Mouse (Mus musculus): ENCODE results near the gene Cdk19. TPM values are rescaled to one million over a fixed set of nuclear protein-coding genes. Genes with fewer than 3 reads are reported as not detected.

Gene Cdk19
- polyA plus RNA-seq, 1 experiment from 2014 or later = 15.7 TPM

- H3K4me1 ChIP-seq (ENCODE audit: control insufficient read depth, insufficient read depth, low read length) = peaks cover 14% of the 10 kb centered on the region
- no peak overlapping the region for H3K27ac ChIP-seq (ENCODE audit: low read depth, low read length)
- 48% methylated on average over 5 of the region's 5 CpGs for whole genome bisulfite sequencing
- no peak for ATAC-seq (ENCODE audit: low read depth)
- H3K4me3 ChIP-seq (ENCODE audit: low read depth, low read length) = no peak overlapping the region
- H3K36me3 ChIP-seq (ENCODE audit: control insufficient read depth, insufficient read depth, low read length) = no peaks in the 10 kb centered on the region
- no peak overlapping the region for H3K9ac ChIP-seq (replicated peaks; ENCODE audit: low read depth, low read length)
- H3K4me2 ChIP-seq (ENCODE audit: low read depth, low read length) = no peak overlapping the region
- no peaks in the 10 kb centered on the region for H3K9me3 ChIP-seq (ENCODE audit: control insufficient read depth, low read length)
- H3K27me3 ChIP-seq (ENCODE audit: control insufficient read depth, insufficient read depth, low read length) = no peaks in the 10 kb centered on the region
Observed at GRCm38 (mm10) chr10:40447921-40448320, 108.6 kb downstream of the Cdk19 start.

GRCm38 (mm10) chr10:40448444-40448843, 109.1 kb downstream of the Cdk19 start:
- H3K27me3 ChIP-seq (ENCODE audit: control insufficient read depth, insufficient read depth, low read length) = no peaks in the 10 kb centered on the region
- H3K4me2 ChIP-seq (ENCODE audit: low read depth, low read length) = no peak overlapping the region
- 84% methylated on average over 3 of the region's 3 CpGs for WGBS
- no peak overlapping the region for H3K27ac ChIP-seq (ENCODE audit: low read depth, low read length)
- peaks cover 14% of the 10 kb centered on the region for H3K4me1 ChIP-seq (ENCODE audit: control insufficient read depth, insufficient read depth, low read length)
- no peak overlapping the region for H3K4me3 ChIP-seq (ENCODE audit: low read depth, low read length)
- no peaks in the 10 kb centered on the region for H3K9me3 ChIP-seq (ENCODE audit: control insufficient read depth, low read length)
- H3K36me3 ChIP-seq (ENCODE audit: control insufficient read depth, insufficient read depth, low read length) = no peaks in the 10 kb centered on the region
- no peak for ATAC-seq (ENCODE audit: low read depth)
- no peak overlapping the region for H3K9ac ChIP-seq (replicated peaks; ENCODE audit: low read depth, low read length)

- whole genome bisulfite sequencing = 89% methylated on average over 6 of the region's 6 CpGs
- Histone ChIP-seq H3K9ac (replicated peaks; ENCODE audit: low read depth, low read length) (no peak overlapping the region), H3K36me3 (ENCODE audit: control insufficient read depth, insufficient read depth, low read length) (no peaks in the 10 kb centered on the region), H3K4me3 (ENCODE audit: low read depth, low read length) (no peak overlapping the region), H3K4me2 (ENCODE audit: low read depth, low read length) (no peak overlapping the region), H3K27ac (ENCODE audit: low read depth, low read length) (no peak overlapping the region), H3K9me3 (ENCODE audit: control insufficient read depth, low read length) (no peaks in the 10 kb centered on the region), H3K27me3 (ENCODE audit: control insufficient read depth, insufficient read depth, low read length) (no peaks in the 10 kb centered on the region), H3K4me1 (ENCODE audit: control insufficient read depth, insufficient read depth, low read length) (peaks cover 14% of the 10 kb centered on the region)
- ATAC-seq (ENCODE audit: low read depth) = no peak
Observed at GRCm38 (mm10) chr10:40449571-40449970, 110.2 kb downstream of the Cdk19 start.

- H3K4me3 ChIP-seq (ENCODE audit: low read depth, low read length) = no peak overlapping the region
- no peaks in the 10 kb centered on the region for H3K36me3 ChIP-seq (ENCODE audit: control insufficient read depth, insufficient read depth, low read length)
- peaks cover 14% of the 10 kb centered on the region for H3K4me1 ChIP-seq (ENCODE audit: control insufficient read depth, insufficient read depth, low read length)
- WGBS = 96% methylated on average over 4 of the region's 4 CpGs
- no peak overlapping the region for H3K9ac ChIP-seq (replicated peaks; ENCODE audit: low read depth, low read length)
- ATAC-seq (ENCODE audit: low read depth) = no peak
- H3K4me2 ChIP-seq (ENCODE audit: low read depth, low read length) = no peak overlapping the region
- no peak overlapping the region for H3K27ac ChIP-seq (ENCODE audit: low read depth, low read length)
- no peaks in the 10 kb centered on the region for H3K9me3 ChIP-seq (ENCODE audit: control insufficient read depth, low read length)
- no peaks in the 10 kb centered on the region for H3K27me3 ChIP-seq (ENCODE audit: control insufficient read depth, insufficient read depth, low read length)
Observed at GRCm38 (mm10) chr10:40450171-40450570, 110.8 kb downstream of the Cdk19 start.

- Histone ChIP-seq H3K27ac (ENCODE audit: low read depth, low read length) (no peak overlapping the region), H3K4me1 (ENCODE audit: control insufficient read depth, insufficient read depth, low read length) (no peaks in the 10 kb centered on the region), H3K9me3 (ENCODE audit: control insufficient read depth, low read length) (no peaks in the 10 kb centered on the region), H3K4me2 (ENCODE audit: low read depth, low read length) (no peak overlapping the region), H3K9ac (replicated peaks; ENCODE audit: low read depth, low read length) (no peak overlapping the region), H3K4me3 (ENCODE audit: low read depth, low read length) (no peak overlapping the region), H3K36me3 (ENCODE audit: control insufficient read depth, insufficient read depth, low read length) (no peaks in the 10 kb centered on the region), H3K27me3 (ENCODE audit: control insufficient read depth, insufficient read depth, low read length) (no peaks in the 10 kb centered on the region)
- 87% methylated on average over 1 of the region's 1 CpGs for WGBS
- ATAC-seq (ENCODE audit: low read depth) = no peak
Observed at GRCm38 (mm10) chr10:40457116-40457515, 117.8 kb downstream of the Cdk19 start.

GRCm38 (mm10) chr10:40459141-40459540, 119.8 kb downstream of the Cdk19 start:
- ATAC-seq (ENCODE audit: low read depth) = no peak
- Histone ChIP-seq H3K4me1 (ENCODE audit: control insufficient read depth, insufficient read depth, low read length) (no peaks in the 10 kb centered on the region), H3K36me3 (ENCODE audit: control insufficient read depth, insufficient read depth, low read length) (no peaks in the 10 kb centered on the region), H3K4me2 (ENCODE audit: low read depth, low read length) (no peak overlapping the region), H3K4me3 (ENCODE audit: low read depth, low read length) (no peak overlapping the region), H3K27ac (ENCODE audit: low read depth, low read length) (no peak overlapping the region), H3K9ac (replicated peaks; ENCODE audit: low read depth, low read length) (no peak overlapping the region), H3K27me3 (ENCODE audit: control insufficient read depth, insufficient read depth, low read length) (no peaks in the 10 kb centered on the region), H3K9me3 (ENCODE audit: control insufficient read depth, low read length) (no peaks in the 10 kb centered on the region)
- 95% methylated on average over 17 of the region's 17 CpGs for WGBS

GRCm38 (mm10) chr10:40461362-40461761, 122.0 kb downstream of the Cdk19 start:
- Histone ChIP-seq H3K4me2 (ENCODE audit: low read depth, low read length) (no peak overlapping the region), H3K27me3 (ENCODE audit: control insufficient read depth, insufficient read depth, low read length) (no peaks in the 10 kb centered on the region), H3K9me3 (ENCODE audit: control insufficient read depth, low read length) (no peaks in the 10 kb centered on the region), H3K4me1 (ENCODE audit: control insufficient read depth, insufficient read depth, low read length) (no peaks in the 10 kb centered on the region), H3K4me3 (ENCODE audit: low read depth, low read length) (no peak overlapping the region), H3K9ac (replicated peaks; ENCODE audit: low read depth, low read length) (no peak overlapping the region), H3K36me3 (ENCODE audit: control insufficient read depth, insufficient read depth, low read length) (no peaks in the 10 kb centered on the region), H3K27ac (ENCODE audit: low read depth, low read length) (no peak overlapping the region)
- 94% methylated on average over 6 of the region's 6 CpGs for WGBS
- no peak for ATAC-seq (ENCODE audit: low read depth)

- Histone ChIP-seq H3K27me3 (ENCODE audit: control insufficient read depth, insufficient read depth, low read length) (no peaks in the 10 kb centered on the region), H3K4me2 (ENCODE audit: low read depth, low read length) (no peak overlapping the region), H3K4me3 (ENCODE audit: low read depth, low read length) (no peak overlapping the region), H3K4me1 (ENCODE audit: control insufficient read depth, insufficient read depth, low read length) (no peaks in the 10 kb centered on the region), H3K27ac (ENCODE audit: low read depth, low read length) (no peak overlapping the region), H3K9ac (replicated peaks; ENCODE audit: low read depth, low read length) (no peak overlapping the region), H3K9me3 (ENCODE audit: control insufficient read depth, low read length) (no peaks in the 10 kb centered on the region), H3K36me3 (ENCODE audit: control insufficient read depth, insufficient read depth, low read length) (no peaks in the 10 kb centered on the region)
- ATAC-seq (ENCODE audit: low read depth) = no peak
- 40% methylated on average over 3 of the region's 3 CpGs for WGBS
Observed at GRCm38 (mm10) chr10:40462257-40462656, 122.9 kb downstream of the Cdk19 start.

- no peaks in the 10 kb centered on the region for H3K9me3 ChIP-seq (ENCODE audit: control insufficient read depth, low read length)
- no peaks in the 10 kb centered on the region for H3K27me3 ChIP-seq (ENCODE audit: control insufficient read depth, insufficient read depth, low read length)
- H3K4me2 ChIP-seq (ENCODE audit: low read depth, low read length) = no peak overlapping the region
- H3K27ac ChIP-seq (ENCODE audit: low read depth, low read length) = no peak overlapping the region
- no peak overlapping the region for H3K4me3 ChIP-seq (ENCODE audit: low read depth, low read length)
- H3K9ac ChIP-seq (replicated peaks; ENCODE audit: low read depth, low read length) = no peak overlapping the region
- no peaks in the 10 kb centered on the region for H3K4me1 ChIP-seq (ENCODE audit: control insufficient read depth, insufficient read depth, low read length)
- no peaks in the 10 kb centered on the region for H3K36me3 ChIP-seq (ENCODE audit: control insufficient read depth, insufficient read depth, low read length)
- 84% methylated on average over 8 of the region's 8 CpGs for WGBS
- no peak for ATAC-seq (ENCODE audit: low read depth)
Observed at GRCm38 (mm10) chr10:40467174-40467911, 128.0 kb downstream of the Cdk19 start.

Measured in neural tube, embryonic 14.5 days (tissue).